Mouse (Mus musculus) spleen, postnatal 14 days (tissue): Measurements from ENCODE around the gene Incenp.
"Not testable (repeated sequence)": the region's sequence is repeated elsewhere in the genome, so short reads cannot be mapped to it uniquely, and the experiment has no call there.

ENCODE experiments used
- DNase-seq, 2 experiments: peaks; one replicate each; pipeline ENCODE4 v3.0.0; 2021 to 2022; ENCODE audit warnings: low spot score in 2 of 2

The Incenp gene

DNA sequence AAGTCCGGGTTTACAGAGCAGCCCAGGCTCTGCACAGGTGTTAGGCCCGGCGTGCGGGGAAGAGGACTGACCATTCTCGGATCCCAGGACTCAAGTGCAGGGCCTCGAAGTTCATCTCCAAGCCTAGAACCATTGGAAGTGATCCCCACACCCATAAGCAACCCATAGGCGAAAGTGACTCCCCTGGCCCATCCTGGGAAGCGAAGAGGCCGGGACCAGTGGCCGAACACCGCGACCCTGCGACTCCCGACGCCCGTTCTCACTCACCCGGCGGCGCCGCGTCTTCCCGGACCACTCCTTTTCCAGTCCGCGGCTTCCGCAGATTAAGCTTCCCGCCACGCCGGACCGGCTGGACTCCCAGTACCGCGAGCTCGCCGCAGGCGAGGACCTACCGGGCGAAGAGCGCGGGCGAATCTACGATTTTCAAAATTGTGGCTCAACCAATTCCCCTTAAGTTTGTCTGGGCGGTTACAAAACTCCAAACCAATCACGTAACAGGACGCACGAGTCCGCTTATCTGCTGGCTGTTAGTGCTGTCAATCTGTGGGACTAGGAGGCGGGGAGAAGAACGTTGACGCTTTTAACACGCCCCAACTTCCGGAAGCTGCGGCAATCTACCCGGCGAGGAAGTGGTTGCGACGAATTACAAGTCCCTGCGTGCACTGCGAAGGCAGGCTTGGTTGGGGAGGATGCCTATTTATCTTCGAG, at the start of gene Incenp:
Incenp (minus strand) TSS at position 480 of the 708 bp plus-strand sequence.
- DNase-seq = peak; percentile 82 to 88

DNA sequence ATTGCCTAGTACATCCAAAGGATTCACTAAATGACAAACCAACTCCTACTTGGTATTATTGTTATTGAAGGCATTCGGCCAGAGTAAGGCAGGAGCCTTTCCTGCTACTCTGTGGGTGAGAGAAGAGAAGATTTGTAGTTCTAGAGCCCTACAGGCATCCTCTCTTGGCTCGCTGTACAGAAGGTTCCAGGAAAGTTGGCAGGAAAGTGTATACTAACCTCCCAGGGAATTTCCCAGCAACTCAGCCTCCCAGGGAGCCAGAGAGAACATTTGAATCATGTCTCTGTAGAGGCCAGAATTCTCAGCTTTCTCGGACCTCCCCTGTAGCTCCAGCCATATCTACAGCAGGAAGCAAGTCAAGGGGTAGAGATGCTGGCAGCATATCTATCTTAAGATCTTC, 47.6 kb upstream of the Incenp start:
- DNase-seq = no peak

DNA sequence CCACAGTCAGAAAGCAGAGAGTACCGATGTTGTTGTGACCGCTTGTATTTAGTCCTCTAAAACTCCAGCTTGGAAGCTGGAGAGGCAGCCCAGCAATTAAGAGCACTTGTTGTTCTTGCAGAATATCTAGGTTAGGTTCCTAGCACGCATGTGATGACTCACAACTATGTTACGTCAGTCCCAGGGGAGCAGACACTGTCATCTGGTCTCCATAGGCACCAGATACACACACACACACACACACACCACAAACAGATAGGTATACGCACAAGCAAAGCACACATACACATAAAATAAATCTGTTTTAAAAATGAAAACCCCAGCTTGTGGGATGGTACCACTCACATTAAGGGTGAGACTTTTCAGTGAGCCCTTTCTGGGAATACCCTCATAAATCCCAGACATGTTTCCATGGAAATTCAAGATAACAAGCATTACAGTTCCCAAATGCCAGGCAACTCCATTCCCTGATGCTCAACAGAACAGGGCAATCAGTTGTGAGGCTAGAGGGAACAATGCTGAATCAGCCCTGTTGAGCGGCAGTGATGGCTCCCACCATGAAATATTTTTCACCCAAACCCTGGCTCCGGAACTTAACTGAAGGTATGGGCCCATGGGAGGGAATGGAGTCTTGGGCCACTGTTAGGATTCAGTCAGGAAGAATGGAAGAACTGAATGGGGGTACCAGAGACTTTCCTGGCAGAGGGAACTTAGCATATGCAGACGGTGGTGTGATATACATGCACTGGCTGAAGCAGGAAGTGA, 46.6 kb upstream of the Incenp start:
- no peak for DNase-seq

DNA sequence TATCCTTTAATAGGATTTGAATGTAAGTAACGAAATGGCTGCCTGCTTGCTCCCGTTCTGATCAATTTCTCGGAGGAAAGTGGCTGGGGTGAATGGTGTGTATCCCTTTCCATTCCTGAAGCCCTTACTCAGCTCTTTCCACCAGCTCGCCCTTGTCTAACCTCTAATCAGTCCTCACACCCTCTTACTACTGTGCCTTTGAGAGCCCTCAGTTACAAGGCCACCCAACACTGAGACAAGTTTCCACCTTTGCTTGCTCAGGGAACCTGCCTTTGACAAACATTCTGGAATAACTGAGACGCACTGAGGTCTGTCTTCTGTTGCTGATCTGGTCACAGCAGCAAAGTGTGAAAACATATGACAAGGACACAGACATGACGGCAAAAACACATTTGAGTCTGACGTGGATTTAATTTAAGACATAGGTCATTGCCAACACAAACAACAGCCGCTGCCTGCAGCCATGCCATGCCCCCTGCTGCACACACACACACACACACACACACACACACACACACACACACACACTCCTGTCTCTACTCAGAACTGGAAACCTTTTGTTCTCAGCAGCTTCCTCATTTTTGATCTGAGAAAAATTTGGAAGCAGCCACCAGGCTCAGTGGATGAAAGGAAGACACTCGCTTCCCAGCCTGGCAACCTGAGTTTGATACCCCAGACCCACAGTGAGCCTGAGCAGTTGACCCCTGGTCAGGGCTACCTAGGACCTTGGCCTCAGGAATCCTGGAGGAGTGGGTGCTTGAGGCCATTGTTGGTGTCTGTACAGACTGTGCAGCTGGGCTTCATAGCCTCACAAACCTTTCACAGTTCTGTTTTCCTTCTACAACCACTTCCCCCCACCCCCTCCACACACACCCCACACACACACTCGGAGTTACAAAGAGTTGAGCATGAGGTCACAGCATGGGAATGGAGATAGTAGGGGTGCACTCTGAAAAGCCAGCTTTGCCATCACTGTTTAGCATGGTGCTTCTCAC, 43.5 kb upstream of the Incenp start:
- peak in 1 of 2 experiments; percentile 34 for DNase-seq

DNA sequence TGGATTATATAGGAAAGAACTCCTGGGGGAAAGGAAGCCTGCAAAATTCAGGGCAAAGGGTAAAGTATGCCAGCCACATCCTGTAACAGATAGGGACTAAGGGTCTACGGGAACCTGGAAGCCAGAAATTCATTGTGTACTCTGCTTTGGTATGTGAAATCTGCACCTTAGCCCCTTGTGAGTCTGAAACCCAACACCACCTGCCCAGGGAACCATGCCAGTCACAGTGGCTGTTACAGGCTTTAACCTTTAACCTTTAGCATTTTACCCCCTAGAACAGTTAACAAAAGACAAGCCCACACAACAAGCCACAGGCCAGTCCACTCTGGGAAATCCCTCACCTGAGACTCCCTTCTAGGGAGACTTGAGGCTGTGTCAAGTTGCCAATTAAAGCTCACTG, 42.5 kb upstream of the Incenp start:
- no peak for DNase-seq

DNA sequence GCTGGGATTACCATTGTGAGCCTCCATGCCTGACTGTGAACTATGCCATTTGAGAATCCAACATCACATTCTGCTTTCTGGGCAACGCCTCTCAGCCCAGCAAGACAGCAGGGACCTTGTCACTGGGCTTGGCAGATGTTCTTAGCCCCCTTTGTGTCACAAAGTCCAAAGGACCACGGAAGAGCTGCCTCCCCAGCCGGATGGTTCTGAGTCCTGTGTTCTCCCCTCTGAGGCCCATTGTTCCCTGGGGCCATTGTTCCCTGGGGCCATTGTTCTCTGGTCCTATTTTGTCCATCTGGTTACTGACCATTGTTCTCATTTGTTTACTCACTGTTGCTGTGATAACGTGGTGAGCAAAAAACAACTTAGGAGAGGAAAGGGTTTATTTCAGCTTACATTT, 41.6 kb upstream of the Incenp start:
- no peak for DNase-seq

DNA sequence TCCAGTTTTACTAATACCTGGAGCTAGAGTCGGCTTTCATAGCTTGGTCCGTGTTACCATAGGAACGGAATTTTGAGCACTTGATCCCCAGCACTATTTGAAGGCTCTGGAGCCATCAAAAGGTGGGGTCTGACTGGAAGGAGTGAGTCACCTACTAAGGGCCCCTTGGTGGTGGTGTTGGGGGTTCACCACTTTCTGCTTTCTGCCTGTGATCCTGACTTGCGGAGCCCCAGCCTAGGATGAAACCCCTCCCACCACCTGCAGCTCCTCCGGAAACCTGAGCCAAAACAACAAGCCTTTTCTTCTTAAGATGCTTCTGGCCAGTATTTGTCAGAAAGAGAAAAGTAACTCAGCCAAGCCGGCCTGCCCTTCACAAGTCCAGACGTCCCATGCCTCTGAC, 40.5 kb upstream of the Incenp start:
- no peak for DNase-seq

DNA sequence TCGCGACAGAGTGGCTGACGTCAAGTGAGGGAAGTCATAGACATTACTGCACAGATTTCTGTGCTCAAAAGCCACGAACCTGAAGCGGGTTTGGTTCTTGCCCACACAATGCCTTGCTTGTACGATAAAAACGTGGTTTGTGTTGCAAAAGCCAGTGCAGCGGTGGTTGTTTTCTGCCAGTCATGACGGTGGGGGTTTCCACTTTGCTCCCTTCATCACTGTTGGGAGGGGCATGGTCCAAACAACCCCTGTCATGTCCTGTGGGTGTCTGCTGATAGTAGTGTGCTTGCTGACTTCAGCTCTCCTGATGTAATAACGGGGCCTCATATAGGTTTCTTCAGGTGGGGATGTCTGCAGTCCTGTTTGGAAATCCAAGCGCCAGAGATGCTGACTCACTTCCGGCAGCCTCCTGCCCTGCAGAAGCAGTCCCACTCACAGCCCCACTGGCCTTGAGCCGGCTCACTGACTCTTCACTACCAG, 39.5 kb upstream of the Incenp start:
- peak; percentile 29 to 49 for DNase-seq

DNA sequence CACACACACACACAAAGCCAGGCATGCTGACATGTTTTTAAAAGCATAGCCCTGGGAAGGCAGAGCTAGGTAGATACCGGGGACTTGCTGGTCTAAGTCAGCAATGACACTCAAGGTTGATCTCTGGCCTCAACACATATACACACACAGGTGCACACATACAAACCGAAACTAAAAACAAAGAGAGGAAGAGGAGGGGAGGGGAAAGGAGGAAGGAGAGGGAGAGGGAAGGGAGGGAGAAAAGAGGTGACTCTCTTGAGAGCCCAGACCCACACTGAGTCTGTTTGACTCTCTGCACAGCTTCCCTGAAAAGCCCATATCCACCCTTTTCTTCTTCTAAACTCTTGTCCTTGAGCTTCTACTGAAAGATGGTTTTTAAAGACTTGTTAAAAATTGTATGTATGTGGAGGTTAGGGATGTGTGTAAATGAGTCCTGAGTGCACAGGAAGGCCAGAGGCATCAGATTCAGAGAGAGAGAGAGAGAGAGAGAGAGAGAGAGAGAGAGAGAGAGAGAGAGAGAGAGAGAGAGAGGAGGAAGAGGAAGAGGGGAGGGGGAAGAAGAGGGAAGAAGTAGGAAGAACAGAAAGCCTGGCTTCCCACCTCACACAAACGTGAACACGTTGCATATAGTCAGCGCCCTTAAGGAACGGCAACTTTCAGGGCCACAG, 38.9 kb upstream of the Incenp start:
- no peak for DNase-seq

DNA sequence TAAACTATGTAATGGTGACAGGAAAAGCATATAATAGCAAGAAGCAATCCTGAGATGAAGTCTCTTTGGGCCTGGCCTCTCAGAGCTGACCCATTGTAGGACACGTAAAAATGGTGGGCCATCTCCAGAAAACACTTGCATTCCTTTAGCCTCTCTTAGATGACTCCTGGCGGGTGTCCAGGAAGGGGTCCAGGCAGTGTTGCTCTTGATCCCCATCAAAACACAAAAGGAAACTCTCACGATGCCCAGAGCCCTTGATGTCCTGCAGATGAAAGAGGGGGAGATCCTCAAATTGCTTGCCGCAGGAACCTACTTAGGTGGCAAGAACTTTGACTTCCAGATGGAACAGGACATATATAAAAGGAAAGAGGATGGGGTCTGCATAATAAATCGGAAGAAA, 38.1 kb upstream of the Incenp start:
- DNase-seq = no peak

DNA sequence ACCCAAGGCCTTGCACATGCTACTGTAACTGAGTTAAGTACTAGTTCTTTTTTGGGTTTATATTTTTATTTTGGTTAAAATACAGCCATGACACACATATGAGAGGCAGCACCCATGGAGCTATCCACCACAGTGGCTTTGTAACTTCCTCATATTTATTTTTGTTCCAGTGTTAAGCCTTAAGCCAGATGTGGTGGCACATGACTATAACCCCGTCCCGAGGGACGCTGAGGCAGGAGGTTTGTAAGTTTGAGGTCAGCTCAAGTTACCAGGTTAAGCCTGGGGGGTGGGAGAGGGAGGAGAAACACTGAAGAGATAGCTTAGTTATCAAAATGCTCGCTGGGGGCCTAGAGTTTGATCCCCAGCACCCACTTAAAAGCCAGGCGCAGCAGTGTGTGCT, 37.2 kb upstream of the Incenp start:
- peak in 1 of 2 experiments; percentile 28 for DNase-seq

DNA sequence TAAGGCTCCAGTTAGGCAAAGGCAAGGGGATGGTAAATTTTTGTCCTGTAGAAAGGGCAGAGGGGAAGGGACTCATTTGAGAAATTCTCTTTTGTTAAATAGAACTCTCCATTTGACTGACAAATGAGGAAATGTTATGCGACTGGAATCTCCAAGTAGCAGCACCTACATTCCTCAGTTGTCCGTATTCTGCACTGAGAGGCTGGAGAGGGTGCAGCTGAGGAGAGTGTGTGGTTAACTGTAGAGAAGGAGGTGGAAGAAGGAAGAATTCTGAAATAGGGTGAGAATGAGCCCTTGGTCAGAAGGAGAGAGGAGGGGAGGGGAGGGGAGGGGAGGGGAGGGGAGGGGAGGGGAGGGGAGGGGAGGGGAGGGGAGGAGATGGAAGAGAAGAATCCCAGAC, 34.6 kb upstream of the Incenp start:
- DNase-seq = no peak

DNA sequence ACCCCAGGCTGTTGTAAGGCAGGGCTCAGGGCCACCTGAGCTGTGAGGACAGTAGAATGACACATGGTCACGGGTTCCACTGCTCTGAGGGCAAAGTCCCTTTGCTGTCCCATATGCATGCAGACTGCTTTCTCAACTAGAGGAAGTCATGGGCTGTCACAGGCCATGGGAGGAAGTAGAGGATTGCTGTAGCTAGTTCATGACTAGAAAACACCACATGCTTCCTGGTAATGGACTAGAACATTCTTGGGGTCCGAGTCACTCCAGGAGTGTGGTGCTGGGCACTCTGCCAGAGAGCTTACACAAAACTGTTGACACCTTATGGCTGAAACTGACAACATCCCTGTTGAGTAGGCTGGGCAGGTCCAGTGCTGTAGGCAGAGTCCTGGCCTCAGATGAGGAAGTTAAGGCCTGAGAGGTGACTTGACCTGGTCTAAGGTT, 31.8 kb upstream of the Incenp start:
- not testable (repeated sequence) for DNase-seq

DNA sequence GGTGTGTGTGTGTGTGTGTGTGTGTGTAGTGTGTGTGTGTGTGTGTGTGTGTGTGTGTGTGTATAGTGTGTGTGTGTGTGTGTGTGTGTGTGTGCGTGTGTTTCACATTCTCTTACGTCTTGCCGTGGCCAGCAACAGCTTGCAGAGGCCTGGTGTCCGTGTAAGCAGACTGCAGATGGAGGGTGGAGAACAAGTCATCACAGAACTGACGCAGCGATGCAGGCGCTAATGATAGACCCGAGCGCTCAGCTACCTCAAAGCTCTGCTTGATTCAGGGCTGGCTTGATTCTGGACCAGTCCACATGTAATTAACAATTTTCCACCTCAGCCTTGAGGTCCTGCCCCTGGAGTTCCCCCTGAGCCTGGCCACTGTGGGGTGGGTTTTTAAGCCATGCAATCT, 28.7 kb upstream of the Incenp start:
- no peak for DNase-seq

DNA sequence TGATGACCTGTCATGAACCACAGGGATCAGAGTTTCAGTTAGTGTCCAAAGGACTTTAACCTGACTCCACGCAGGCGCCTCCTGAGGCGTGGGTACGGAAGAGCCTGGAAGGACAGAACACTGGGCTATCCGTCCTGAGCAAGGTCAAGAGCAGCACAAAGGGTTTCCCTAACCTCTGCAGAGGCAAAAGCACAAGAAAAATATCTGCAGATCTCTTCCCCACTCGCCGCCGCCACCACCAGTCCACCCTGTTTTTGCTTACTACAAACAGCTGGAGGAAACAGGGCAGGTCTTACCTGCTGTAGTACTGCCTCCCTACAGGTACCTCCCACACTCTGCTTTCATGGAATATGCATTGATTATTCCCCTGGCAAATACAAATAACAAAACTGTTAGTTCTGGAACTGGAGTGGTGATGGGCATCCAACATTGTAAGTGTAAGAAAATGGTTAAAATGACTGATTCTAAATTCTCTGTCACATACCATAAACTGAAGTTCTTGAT, 25.5 kb upstream of the Incenp start:
- no peak for DNase-seq

DNA sequence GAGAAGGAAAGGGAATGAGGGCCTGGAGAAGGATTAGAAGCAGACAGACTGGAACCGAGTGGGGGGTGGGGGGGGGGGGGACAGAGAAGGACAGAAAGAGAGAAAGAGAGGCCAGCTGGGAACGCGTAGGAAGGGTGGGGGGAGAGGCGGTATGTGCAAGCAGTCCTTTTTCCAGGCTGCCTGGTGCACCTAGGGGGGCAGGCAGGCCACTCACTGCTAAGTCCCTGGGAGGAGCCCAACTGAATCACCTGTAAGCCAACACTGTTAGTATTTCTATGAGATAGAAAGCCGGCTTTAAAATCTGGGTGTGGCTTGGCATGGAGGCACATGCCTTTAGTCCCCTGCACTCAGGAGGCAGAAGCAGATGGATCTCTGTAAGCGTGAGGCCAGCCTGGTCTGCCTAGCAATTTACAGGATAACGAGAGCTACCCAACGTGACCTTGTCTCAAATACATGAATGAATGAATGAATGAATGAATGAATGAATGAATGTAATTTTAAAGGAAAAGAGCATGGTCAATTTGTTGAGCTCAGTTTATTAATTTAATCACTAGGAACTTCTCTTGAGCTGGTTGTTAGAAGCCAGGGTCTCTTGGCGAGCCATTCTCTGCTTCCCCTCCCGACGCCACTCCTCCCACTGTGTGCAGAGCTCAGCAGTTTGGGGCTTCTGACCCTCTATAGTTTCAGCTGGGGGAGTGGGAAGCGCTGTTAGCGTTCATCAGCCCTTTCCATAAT, 24.9 kb upstream of the Incenp start:
- DNase-seq = no peak

DNA sequence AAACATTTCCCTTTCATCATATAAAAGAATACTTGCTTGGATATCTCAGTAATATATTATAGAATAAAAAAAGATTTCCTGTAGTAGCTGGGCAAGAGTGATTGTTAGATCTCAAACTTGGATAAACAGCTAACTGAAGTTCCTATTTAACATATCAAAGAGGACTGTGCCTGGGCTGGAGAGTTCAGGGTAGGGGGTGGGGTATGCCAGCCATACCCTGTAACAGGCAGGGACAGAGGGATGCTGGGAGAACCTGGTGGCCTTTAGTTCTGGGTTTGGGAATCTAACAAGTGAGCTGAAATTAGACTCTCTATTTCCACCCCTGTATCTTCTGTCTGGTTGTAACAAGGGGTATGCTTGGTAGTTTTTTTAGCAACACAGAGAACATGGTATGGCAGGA, 23.7 kb upstream of the Incenp start:
- no peak for DNase-seq

DNA sequence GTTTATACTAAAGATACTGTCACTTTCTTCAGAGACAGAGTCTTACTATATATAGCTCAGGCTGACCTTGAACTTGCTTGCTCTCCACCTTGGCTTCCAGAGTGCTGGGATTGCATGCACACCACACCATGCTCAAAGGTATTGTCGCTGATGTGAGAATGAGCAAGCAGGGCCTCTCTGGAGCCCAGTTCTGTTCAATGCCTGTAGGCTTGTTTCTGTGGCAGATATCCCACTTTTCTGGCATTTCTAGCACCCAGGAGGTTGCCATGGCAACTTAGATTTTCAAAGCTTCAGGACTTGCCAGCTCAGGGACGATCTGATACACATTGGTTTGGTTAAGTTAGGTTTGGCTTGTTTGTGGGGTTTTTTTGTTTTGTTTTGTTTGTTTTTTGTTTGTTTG, 22.9 kb upstream of the Incenp start:
- no peak for DNase-seq

DNA sequence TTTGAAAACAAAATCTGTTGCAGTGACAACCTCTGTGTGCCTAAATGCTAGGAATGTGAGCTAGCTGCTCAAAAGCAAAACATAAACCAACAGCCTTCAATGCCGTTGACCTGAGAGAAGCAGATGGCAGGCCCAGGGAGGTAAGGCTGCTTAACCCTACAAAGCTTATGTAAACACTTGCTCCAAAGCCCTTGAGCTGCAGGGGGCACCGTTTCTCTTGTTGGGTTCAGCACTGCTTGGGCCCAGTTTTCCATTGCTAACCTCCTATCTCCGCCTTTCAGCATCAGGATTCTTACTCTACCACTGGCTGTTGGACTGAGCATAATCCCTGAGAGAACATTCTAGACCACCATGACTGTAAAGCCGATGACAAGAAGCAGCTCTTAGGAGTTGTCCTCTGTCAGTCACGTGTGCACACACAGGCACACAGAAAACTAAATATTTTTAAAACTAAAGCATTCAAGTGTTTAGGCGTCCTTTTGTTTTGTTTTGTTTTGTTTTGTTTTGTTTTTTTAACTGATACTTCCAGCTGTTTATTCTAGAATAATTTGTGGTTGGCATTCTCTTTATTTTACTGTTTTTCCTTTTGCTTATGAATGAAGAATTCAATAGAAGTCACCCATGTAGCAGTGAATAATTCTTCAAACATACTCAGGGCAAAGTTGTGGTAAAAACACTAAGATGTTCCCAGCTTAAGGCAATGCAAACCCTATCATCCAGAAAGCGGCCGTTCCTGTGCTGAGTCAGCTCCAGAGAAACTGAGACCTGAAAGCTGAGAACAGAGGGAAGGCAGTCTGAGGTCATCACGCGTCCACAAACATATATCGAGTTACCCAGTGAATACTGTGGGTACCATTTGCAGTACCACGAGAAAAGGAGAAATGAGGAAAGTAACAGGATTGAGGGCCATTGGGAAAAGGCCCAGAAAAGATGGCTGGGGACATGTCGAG, 21.8 kb upstream of the Incenp start:
- DNase-seq = peak in 1 of 2 experiments; percentile 40
